Mouse (Mus musculus) heart, adult 9 months (tissue): ENCODE results near the gene Aatf.
"Not testable (repeated sequence)": the region's sequence is repeated elsewhere in the genome, so short reads cannot be mapped to it uniquely, and the experiment has no call there.

Source experiments
- DNase-seq, 2 experiments: peaks; one replicate each; pipeline ENCODE4 v3.0.0; 2022; ENCODE audit warnings: low spot score in 2 of 2

Aatf gene

DNA sequence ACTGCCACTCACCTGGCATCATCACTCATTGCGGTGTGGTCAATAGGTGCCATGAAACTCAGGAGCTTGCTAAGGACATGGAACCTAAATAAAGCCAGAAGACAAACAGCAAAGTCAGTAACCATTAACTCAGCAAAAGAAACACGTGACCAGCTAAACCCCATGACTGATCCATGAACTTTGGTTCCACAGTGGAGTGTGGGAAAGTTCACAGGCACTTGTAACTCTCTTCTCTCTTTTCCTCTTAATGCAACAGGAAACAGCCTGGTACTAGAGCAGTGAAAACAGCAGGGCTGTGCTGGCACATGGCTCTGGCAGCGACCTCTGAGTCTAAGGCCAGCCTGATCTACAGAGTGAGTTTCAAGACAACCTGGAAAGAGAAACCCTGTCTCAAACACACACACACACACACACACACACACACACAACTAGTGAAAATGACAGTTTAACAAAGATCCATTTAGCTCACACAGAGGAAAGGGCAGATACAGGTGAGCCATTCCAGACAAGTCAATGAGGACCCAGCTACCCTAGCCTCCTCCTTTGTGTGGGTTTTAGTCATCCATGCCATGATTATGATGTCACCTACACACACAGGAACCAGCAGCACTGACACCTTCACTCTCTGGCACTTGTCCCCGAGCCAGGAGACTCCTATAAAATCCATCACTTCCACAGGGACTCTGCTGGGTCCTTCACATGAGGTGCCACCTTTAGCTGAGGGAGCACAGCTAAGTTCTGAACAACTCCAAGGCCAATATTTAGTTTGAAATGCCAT, 70.6 kb downstream of the Aatf start:
- DNase-seq, result no peak

DNA sequence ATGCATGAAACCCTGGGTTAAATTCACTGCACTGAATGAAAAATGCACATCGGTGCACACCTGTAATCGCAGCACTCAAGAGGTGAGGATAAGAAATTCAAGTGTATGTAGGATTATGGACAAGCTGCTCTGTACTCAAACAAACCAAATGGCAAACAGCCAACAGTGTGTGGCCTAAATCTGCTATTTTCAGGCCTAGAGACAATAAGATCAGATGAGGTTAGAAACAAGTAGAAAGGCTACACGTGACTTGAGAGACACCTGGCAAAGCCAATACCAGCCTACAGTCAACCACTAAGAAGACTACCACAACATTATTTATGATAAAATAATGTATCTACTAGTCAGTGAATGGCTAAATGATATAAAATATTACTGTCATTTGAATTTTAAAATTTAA, 72.9 kb downstream of the Aatf start:
- DNase-seq, result no peak

GRCm38 (mm10) chr11:84434879-84435278, 78.4 kb downstream of the Aatf start:
- no peak for DNase-seq

- no peak for DNase-seq
These were observed 83.0 kb downstream of the Aatf start for GRCm38 (mm10) chr11:84430336-84430735.

- DNase-seq, result peak; percentile 24 to 26
These were observed 83.7 kb downstream of the Aatf start for GRCm38 (mm10) chr11:84429581-84429980.

- DNase-seq, result no peak
These were observed 86.7 kb downstream of the Aatf start for GRCm38 (mm10) chr11:84426633-84426998.

DNA sequence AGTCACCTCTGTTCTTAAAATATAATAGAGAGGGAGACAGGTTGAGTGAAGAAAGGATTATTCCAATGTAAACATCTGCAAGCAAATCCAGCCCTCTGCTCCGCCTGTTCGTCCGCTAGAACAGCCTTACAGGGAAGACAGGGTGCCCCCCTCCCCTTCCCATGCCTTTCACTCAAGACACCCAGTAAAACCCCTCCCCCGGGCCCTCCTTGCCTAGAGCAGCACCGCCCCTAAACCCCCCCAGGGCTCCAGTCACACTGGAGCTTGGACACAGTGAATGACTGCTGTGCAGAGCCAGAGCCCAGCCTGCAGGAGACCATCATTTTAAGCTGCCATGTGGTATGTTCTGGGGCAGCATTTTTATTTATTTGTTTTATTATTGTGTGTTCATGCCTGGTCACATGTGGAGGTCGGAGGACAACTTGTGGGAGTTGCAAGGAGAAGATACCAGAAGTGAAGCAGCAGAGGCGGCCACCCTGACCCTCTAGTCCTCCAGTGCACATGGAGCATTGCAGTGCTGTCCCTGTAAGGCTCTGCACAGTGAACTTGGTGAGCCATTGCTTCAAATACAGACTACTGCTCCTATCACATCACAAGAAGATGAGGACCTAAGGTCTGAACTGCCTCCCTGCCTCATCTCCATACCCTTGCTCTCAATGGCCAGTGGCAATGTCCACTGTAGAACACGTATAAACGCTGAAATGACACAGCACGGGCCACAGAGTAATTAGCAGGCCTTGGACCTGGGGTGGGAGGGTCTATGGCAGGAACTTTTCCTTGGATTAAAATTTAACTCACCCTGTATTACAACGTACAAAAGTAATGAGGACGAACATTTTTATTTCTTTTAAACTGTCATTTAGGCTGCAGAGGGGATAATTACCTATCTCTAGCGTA, 87.3 kb downstream of the Aatf start:
- DNase-seq, result no peak

GRCm38 (mm10) chr11:84420779-84421178, 92.5 kb downstream of the Aatf start:
- DNase-seq, result no peak

- no peak for DNase-seq
These were observed 100.2 kb downstream of the Aatf start for GRCm38 (mm10) chr11:84413111-84413510.

GRCm38 (mm10) chr11:84412201-84412934, 101.0 kb downstream of the Aatf start:
- DNase-seq, result no peak

GRCm38 (mm10) chr11:84411642-84412018, 101.7 kb downstream of the Aatf start:
- no peak for DNase-seq

- no peak for DNase-seq
These were observed 102.3 kb downstream of the Aatf start for GRCm38 (mm10) chr11:84410879-84411641.

DNA sequence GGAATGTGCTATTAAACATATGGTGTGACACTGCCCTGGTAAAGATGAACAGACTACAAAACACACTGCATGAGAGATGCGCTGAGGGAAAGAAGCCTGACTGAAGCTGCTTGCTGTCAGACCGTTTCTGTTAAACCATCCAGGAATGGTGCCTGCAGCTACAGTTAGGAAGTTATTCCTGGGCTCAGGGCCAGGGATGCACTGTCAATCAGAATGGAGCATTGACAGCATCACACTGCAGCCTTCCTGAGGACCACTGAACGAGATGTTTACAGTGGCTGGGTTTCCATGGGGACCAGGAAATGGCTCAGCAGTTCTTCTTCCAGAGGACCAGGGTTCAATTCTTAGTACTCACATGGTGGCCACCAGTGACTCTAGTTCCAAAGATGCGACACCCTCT, 102.9 kb downstream of the Aatf start:
- no peak for DNase-seq

- no peak for DNase-seq
These were observed 106.6 kb downstream of the Aatf start for GRCm38 (mm10) chr11:84406733-84407132.

- peak in 1 of 2 experiments; percentile 36 for DNase-seq
These were observed 118.3 kb downstream of the Aatf start for GRCm38 (mm10) chr11:84395010-84395409.

- DNase-seq, result no peak
These were observed 119.8 kb downstream of the Aatf start for GRCm38 (mm10) chr11:84393571-84393970.

DNA sequence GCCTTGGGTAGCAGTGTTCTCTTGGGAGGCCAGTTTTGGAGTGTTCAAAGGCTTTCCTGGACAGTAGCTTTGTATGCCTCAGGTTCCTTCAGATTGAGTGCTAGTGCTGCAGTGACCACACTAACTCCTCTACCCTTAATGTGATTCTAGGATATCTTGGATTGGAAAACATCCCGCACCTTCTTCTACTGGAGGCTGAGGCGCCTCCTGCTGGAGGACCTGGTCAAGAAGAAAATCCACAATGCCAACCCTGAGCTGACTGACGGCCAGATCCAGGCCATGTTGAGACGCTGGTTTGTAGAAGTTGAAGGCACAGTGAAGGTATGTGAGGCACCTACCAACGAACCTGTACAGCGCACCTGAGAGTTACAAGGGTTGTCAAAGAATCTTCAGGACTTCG, 121.3 kb downstream of the Aatf start:
- DNase-seq, result not testable (repeated sequence)

- DNase-seq, result no peak
These were observed 122.2 kb downstream of the Aatf start for GRCm38 (mm10) chr11:84391126-84391525.

GRCm38 (mm10) chr11:84389332-84389731, 124.0 kb downstream of the Aatf start:
- DNase-seq, result peak; percentile 64 to 65

DNA sequence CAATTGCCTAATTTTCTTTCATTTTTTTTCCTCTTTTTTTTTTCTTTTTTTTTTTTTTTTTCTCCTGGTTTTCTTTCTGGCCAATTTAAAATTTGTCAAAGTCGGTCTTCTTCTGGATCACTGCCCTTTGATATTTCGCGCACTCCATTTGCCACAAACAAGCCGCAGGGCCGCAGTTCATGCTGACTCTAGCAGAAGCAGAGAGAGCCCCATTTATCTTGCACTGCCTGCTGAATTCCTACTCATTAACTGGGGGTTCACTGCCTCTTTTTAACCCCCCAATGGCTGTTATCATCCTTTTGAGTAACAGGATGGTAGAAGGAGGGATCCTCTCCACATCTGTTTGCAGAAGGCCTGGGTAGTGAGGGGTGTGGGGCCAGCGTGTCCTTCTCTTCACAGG, 129.4 kb downstream of the Aatf start:
- DNase-seq, result no peak

- no peak for DNase-seq
These were observed 130.9 kb downstream of the Aatf start for GRCm38 (mm10) chr11:84382450-84382849.
